Mouse (Mus musculus) embryonic fibroblast, embryonic 13.5 days (primary cell): ENCODE data around the gene Pnrc1.

ENCODE experiments used
- CTCF ChIP-seq: IDR thresholded peaks from 2 replicates; pipeline ENCODE4 v1.5.1; 2011; ENCODE audit warnings: mild to moderate bottlenecking, control low read depth, low read length, moderate library complexity, borderline replicate concordance; ENCODE audit not compliant: insufficient read depth
- POLR2A ChIP-seq: IDR thresholded peaks from 2 replicates; pipeline ENCODE4 v1.6.1; 2011; ENCODE audit warnings: low read depth, mild to moderate bottlenecking, control low read depth, low read length, moderate library complexity

DNA sequence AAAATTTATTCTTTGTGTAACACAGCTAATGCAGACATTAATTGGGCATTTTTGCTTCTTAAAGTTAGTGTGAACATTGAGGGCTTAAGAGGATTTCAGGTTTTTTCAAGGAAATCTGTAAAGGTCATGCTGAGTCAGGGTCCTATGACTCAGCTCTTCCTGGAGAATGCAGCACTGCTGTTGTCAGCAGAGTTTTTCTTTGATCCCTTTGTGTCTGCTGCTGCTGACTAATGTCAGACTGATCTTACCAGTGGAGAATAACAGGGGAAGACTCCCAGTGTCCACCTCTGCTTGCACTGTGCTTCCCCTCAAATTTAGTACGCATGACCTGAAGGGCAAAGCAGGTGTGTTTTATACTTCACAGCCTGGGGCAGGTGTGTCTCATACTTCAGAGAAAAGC is 48.0 kb upstream of the Pnrc1 start:
- TF ChIP-seq CTCF (no peak), POLR2A (no peak)
